Mouse (Mus musculus): ENCODE data around the gene Olfr292. TPM values are rescaled to one million over a fixed set of nuclear protein-coding genes. Genes with fewer than 3 reads are reported as not detected.

Olfr292 gene
- not detected for total RNA-seq (2023)

DNA sequence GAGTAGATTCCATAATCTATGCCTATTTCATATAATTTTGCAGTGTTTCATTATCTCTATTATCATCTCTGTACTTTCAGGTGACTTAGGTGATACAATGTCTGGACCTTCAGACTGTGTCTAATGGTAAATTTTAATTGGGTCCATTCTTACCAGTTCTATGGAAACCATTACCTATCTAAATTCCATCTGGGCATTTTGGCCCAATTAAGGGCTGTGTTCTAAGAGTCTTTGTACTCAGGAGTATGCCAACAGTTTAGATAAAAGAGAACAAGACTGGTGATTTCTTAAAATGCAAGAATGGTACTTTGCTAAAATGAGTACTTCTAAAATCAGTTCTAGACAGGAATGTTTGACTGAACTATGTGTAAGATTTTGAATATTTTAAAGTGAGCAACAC, at the start of gene Olfr292:
Gene Olfr292 (plus strand): TSS at position 301 of the 400 bp plus-strand sequence.

DNA sequence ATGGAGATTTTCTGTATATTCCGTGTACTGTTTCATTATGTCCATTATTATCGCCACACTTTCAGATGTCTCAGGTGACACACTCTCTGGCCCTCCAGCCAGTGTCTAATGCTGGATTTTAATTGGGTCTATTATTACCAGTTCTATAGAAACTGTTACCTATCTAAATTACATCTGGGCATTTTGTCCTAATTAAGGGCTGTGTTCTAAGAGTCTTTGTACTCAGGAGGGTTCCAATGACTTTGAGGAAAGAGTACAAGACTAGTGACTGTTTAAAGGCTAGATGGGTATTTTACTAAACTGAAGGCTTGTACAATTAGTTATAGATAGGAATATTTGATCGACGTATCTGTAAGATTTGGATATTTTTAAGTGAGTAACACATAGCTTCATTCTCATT, 39.4 kb upstream of the Olfr292 start, which contains the start of gene Olfr293:
Gene Olfr293 (plus strand): TSS at position 301 of the 400 bp plus-strand sequence.

Other genes with a start within 250 kb of the Olfr292 start
- gene Olfr299, start 228.4 kb upstream of the Olfr292 start, total RNA-seq (2023), result not detected
- gene Olfr298, start 195.8 kb upstream of the Olfr292 start, total RNA-seq (2023), result not detected
- gene Olfr297, start 168.4 kb upstream of the Olfr292 start, total RNA-seq (2023), result not detected
- not detected for gene Olfr295, start 104.5 kb upstream of the Olfr292 start, total RNA-seq (2023)
- gene Olfr294, start 71.7 kb upstream of the Olfr292 start, total RNA-seq (2023), result not detected
- gene Olfr293, start 39.3 kb upstream of the Olfr292 start, total RNA-seq (2023), result not detected
- not detected for gene Folh1, start 87.6 kb downstream of the Olfr292 start, total RNA-seq (2023)
- gene Vmn2r77, start 106.7 kb downstream of the Olfr292 start, total RNA-seq (2023), result not detected
- not detected for gene Vmn2r78, start 226.8 kb downstream of the Olfr292 start, total RNA-seq (2023)